Mouse (Mus musculus) brain, embryonic 18.5 days (tissue): Measurements from ENCODE around the gene Gfer.

Experiments
- DNase-seq: peaks from one replicate; pipeline ENCODE4 v3.0.0-alpha.2; 2012; ENCODE audit warnings: low read depth, low spot score

Gfer gene

DNA sequence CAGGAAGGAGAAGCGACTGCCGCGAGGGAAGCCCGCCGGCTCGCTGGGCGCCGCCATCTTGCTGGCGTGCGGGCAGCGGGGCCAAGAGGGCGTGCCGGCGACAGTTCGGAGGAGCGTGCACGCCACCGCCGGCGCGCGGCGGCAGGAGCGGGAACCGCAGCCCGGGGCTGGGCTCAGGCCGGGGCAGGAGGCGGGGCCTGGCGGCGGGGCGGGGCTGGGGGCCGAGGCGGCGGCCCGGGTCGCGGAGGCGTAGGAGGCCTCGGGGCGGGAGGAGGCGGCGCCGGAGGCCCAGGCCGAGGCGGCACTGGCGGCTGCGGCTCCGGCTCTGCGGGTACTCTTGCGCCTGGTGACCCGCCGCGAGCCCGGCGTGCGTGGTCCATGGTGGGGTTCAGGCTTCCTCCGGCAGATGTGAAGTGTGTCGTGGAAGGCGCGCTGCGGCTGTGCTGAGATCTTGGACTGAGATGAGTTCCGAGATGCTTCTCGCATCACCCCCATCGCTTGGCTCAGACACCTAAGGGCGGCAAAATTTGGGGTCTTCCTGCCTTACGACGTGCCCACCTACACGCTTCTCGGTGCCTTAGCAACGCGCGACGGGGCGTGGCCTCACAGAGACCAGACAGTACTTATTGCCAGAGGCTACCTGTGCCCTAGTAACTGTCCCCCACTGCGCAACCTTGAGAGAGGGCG lies at the start of gene Gfer, which contains the start of gene Noxo1:
Gene Gfer, minus strand, starts transcription at position 146 of the 687 bp plus-strand sequence.
Gene Noxo1, plus strand, starts transcription at position 224 of the 687 bp plus-strand sequence.
- DNase-seq: no peak

DNA sequence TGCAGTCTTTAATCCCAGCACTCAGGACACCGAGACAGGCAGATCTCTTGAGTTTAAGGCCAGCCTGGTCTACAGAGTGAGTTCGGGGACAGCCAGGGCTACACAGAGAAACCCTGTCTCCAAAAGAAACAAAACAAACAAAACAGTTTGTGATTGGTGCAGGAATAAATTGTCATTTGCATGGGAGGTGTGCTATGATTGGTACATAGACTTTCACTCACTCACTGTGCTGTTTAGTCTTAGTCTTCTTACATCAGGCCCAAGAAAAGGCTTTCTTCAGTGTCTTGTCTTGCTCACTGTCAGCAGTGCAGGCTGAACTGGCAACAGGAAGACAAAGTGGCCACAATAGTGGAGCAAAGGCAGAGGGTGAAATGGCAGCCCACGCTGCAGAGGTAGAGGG lies 48.4 kb upstream of the Gfer start:
- DNase-seq: no peak

DNA sequence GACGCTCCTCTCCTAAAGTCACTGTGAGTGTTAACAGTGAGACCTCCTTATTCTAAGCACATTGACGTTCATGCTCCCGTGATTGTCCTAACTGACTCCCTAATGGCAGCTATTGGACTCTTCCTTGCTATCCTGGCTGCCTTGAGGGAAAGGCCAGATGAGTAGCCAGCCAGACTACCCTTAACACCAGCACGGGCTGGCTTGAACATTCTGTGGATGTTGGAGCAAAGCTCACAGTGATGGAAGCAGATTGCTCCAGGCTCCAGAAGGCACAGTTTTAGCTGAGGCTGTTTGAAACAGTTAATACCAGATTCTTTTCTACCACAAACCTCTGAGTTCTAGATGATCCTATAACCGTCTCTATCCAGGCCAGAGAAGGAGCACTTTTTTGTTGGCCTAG lies 47.9 kb upstream of the Gfer start:
- DNase-seq: no peak

DNA sequence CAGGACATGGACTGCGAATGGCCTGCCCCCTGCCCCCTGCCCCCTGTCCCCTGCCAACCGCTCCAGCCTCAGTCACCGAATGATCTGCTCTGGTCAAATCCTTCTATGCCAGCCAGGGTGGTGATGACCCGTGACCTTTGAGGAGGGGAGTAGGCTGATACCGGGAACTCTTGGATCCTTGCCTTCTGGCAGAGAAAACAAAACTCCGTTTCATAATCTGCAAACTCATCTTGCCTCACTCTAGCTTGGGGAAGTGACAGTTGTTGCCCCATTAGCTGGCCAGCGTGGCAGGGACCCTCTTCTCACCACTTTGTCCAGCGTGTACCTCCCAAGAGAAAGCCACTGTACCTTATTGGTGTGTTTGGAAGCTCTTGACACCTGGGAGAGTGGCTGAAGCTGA lies 46.4 kb upstream of the Gfer start:
- DNase-seq: no peak

DNA sequence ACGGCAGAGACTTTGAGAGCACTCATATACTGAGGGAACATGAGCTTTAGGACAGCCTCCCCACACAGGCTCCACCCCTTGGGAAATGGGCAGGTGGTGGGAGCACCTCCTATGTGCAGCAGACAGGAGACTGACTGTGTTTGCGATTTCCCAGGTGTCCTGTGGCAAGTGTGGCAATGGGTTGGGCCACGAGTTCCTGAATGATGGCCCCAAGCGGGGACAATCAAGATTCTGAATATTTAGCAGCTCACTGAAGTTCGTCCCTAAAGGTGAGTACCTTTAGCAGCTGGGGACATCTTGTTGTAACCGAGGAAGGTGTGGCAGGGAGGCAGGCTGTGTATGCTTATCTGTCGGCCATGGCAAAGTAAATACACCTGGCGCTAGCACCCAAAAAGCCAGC lies 44.0 kb upstream of the Gfer start:
- DNase-seq: no peak

DNA sequence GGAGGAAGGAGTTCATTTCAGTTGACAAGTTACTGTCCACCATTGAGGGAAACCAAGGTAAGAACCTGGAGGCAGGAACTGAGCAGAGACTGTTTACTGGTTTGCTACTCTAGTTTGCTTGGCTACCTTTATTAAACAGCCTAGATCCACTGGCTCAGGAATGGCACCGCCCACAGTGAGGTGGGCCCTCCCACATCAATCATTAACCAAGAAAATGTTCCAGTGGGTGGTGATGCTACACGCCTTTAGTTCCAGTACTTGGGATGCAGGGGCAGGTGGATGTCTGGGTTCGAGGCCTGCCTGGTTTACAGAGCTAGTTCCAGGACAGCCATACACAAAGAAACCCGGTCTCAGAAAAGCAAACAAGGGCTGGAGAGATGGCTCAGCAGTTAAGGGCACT lies 42.3 kb upstream of the Gfer start:
- DNase-seq: no peak

DNA sequence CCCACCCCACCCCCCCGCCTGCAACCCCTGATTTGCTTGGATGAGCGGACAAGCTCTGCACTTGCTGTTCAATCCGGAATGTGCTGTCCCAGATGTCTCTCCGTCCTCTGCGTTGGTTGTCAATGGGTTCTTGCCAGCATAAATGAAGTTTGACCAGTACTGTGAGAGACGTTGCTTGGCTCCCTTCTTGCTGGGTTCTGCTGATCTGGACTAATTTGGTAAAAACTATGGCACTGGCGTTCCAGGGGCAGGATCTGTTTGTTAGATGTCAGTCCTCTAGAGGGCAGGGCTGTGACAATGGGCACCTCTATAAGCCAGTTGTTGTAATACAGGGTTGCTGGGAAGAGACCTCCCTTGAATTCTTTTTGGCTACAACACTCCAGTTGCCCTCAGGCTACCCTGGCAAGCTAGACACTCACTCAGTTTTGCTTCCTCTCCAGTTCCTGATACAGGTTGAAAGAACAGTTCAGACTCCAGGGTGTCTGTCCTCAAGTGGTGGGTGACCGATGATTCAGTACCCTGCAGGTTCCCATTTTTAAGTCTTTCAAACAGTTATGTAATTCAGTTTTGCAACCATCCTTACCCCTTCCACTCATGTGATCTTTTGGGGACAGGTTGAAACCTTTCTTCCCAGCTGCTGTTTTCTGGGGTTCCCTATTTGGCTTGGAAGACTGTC lies 41.3 kb upstream of the Gfer start:
- DNase-seq: no peak

DNA sequence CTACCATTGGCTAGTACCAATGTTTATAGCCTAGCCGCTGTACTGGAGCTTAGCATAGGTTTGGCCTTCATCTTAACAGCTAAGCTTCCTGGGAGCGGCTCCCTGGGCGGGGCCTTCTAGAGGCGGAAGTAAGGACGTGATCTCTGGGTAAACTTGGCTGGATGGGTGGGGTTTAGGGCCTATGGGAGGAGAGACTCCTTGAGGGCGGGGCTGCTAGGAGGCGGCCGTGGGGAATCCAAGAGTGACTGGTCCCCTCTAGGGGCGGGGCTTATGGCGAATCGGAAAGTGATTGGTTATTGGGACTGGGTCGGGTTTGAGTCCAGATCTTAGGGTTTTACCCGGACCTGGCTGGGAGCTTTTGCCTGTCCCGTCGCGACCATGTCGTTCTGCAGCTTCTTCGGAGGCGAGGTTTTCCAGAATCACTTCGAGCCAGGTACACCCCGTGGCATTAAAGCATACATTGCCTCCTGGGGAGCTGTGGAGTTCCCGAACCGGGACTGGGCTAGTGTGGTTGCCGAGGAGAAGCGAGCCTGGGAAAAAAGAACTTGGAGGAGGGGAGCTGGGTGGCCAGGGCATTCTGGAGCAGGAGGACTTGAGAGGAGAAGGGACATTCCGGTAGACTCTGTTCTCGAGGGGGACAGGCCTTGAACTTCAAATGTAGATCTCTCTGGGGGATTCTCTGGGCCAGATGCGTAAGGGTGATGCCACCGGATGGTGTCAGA lies 40.5 kb upstream of the Gfer start, which contains the start of gene Msrb1:
Gene Msrb1, plus strand, starts transcription at position 313 of the 722 bp plus-strand sequence.
- peak; percentile 89 for DNase-seq

DNA sequence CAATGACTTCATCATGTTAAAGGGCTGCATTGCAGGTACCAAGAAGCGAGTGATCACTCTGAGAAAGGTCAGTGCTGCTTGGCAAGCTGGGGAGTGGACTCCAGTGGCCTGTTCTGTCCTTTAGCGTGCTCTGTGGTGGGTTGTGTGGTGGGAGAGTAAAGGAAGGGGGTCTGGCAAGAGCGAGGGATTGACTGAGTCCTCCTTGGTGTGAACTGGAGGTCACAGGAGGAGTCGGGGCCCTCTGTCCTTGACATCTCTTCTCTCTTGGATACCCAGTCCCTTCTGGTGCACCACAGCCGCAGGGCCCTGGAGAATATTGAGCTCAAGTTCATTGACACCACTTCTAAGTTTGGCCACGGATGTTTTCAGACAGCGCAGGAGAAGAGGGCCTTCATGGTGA lies 39.5 kb upstream of the Gfer start:
- no peak for DNase-seq

DNA sequence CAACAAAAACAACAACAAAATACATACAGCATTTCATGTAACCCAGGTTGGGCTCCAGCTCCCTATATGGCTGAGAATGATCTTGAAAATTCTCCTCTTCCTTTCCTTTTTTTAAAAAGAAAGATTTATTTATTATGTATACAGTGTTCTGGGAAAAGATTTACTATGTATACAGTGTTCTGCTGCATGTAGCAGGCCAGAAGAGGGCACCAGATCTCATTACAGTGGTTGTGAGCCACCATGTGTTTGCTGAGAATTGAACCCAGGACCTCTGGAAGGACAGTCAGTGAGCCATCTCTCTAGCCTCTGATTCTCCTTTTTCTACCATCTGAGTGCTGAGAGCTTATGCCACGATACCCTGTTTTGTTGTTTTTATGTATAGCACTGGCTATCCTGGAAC lies 38.6 kb upstream of the Gfer start:
- no peak for DNase-seq

DNA sequence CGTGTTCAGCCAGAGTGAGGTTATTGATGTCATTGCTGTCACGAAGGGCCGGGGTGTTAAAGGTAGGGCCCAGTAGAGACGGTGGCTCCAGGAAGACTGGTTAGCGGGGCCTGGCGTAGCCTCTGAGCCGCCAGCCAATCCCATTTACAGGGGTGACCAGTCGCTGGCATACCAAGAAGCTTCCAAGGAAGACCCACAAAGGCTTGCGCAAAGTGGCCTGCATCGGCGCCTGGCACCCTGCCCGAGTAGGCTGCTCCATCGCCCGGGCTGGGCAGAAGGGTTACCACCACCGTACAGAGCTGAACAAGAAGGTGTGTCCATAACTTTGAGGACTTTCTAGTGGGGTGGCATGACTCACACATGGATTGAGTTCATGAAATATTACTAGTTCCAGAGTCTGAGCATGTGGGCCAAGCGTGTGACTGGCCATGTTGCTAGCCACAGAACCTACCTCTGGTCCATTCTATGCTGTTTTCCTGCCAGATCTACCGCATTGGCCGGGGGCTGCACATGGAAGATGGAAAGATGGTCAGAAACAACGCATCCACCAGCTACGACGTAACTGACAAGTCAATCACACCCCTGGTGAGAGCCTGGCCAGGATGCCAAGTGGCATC lies 37.6 kb upstream of the Gfer start:
- no peak for DNase-seq

DNA sequence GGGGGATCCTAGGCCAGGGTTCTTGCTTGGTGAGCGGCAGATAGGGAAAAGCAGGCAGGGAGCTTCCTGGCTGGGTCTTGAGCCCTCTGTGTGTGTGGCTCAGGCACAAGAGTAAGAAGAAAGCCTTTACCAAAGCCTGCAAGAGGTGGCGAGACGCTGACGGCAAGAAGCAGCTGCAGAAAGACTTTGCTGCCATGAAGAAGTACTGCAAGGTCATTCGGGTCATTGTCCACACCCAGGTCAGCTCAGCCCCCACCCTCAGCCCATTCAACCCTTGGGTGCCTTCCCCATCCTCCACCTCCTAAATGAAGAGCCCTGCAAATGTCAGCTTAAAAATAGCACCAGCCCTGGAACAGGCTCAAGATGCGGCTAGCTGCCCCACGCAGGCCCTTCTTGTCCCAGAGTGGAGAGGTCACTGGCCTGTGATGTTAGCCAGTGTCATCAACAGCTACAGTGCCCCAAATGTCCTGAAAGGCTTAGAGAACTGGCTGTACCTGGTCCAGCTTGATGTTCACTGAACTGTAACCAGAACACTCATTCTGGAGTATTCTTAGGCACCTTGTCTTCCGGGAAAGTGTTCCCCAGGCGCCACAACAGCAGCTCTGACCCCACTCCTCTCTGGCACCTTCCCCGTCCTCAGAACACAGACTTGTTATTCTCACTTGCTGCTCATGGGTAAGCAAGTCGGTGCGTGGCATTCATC lies 36.4 kb upstream of the Gfer start:
- DNase-seq: no peak

DNA sequence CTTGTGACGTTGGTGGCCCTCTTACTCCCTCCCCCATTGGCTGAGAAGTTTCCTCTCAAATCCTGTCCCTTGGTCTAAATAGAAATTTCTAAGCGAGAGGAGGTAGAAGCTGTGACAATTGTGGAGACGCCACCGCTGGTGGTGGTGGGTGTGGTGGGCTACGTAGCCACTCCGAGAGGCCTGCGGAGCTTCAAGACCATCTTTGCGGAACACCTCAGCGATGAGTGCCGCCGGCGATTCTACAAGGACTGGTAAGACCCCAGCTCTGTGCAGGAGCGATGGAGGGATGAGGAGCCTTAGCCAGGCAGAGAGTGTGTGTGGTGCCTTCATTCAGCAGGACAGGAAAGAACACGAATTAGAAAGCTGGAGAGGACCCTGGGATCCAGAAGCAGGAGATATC lies 34.8 kb upstream of the Gfer start:
- DNase-seq: no peak

DNA sequence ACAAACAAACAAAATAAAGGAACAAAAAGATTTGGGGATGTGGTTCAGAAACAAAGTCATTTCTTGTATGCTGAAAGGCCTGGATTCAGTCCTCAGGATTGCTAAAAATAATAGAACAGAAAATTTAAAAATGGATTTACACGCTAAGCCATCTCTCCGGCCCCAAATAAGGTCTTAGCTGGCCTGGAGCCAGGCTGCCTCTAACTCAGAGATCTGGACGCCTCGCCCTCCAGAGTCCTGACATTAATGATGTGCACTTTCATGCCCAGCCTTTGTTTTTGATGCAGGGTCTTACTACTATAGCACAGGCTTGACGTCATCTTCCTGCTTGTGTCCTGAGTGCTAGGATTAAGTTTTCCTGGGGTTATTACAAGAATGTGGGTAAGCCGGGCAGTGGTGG lies 33.1 kb upstream of the Gfer start:
- no peak for DNase-seq

DNA sequence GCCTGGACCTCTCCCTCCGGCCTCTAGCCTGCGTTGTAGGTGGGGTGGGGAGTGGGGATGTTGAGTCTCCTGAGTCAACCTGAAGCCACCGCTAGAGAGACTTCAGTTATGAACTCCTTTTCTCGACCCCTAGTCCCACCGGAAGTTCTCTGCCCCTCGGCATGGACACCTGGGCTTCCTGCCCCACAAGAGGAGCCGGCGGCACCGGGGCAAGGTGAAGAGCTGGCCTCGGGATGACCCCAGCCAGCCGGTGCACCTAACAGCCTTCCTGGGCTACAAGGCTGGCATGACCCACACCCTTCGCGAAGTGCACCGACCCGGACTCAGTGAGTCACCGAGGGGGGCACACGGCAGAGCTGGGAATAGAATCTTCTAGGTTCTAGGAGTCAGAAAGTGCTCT lies 32.2 kb upstream of the Gfer start:
- no peak for DNase-seq

DNA sequence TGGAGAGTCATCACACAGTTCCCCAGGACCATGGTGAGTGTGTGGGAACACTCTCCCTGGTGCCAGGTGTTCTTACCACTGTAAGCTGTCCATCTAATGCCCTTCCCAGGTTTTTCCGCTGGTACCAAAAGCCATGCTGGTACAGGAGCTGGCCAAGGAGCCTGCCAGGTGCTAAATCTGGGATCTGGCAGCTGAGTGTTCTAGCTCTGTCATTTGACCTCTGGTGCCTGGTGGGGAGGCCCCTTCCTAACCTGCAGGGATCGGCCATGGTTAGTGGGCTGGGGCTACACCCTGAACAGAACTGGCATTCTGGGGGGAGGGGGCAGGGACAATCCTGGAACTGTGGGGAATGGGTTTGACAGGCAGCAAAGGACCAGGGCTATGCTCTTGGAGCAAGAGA lies 31.7 kb upstream of the Gfer start, which contains the start of gene Rpl3l:
Gene Rpl3l, plus strand, starts transcription at position 203 of the 400 bp plus-strand sequence.
- no peak for DNase-seq

DNA sequence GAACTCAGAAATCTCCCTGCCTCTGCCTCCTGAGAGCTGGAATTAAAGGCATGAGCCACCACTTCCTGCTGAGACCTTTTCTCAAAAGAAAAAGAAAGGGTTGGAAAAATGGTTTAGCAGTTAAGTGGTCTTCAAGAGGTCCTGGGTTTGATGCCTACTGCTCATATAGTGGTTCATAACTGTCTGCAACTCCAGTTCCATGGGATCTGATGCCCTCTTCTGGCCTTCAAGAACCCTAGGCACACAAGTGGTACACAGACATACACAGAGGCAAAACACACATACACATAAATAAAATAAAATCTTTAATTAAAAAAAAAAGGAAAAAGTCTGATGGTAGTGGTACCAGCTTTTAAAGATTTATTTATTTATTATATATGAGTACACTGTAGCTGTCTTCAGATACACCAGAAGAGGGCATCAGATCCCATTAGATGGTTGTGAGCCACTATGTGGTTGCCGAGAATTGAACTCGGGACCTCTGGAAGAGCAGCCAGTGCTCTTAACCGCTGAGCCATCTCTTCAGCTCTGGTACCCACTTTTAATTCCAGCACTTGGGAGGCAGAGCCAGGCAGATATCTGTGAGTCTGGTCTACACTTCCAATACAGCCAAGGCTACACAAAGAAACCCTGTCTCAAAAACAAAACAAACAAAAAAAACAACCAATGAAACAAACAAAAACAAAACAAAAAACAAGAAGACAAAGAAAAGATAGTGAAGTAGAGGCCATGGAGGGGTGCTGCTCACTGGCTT lies 29.9 kb upstream of the Gfer start:
- DNase-seq: no peak

DNA sequence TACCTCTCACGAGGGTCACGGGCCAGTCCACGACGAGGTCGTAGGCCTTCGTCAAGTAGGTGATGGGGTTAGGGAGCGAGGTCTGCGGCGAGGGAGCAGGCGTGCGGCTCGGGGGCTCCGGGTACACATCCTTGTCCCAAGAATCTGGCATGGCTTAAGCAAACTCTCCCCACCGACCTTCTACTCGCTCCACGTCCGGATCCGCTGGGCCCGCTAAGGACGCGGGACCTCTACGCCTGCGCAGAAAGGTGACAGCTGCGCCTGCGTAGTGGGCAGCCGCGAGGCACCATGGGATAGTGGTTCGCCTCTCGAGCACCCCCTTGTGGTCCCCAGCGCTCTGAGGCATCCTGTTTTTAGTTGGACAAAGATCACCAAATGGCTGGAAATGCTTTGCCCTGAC lies 28.2 kb upstream of the Gfer start, which contains the start of gene Ndufb10:
Gene Ndufb10, minus strand, starts transcription at position 295 of the 400 bp plus-strand sequence.
- peak; percentile 80 for DNase-seq

DNA sequence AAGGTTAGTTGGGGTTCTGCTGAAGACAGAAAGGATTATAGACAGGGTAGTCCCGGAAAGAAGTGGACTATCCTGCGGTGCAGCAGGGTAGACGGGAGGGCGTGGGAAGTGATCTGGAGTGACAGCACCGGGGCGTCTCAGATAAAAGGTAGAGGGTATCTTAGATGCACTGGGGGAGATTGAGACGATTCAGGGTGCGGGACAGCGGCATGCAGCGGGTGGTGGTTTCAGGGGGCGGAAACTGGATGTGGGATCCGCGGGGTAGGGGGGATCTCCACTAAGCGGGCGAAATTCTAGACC lies 27.9 kb upstream of the Gfer start:
- DNase-seq: no peak

DNA sequence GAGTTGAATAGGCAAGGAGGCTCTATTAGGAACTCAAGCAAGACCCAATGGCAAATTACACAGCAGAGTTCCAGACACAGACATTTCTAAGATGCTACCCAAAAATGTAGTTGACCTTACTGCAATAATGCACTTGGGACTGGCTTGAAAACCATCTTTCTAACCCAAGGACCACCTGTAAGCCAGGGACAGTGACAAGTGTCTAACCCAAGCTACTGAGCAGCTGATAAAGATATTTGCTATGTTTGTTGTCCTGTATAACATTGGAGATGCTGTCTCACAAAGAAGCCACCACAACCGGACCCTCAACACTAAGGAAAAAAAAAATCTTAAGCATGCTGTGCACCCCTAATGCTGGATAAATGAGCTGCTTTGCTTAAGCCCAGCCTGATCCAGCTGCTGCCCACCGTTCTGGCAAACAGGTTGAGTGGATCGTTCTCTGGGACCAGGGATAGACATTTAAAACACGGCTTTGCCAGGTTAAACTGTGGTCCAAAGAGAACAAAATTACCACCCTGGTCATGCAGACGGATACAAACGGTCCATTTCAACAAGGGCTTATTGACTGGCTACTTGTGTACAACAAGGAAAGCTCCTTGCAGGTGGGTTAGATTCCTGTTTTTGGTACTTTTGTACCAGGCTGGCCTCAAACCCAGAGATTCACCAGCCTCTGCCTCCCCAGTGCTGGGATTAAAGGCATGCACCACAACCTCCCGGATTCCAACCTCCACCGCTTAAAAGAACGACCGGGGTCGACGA lies 27.3 kb upstream of the Gfer start:
- DNase-seq: no peak
